Mouse (Mus musculus): Measurements from ENCODE around the gene Kcns3.

- TF ChIP-seq POLR2A (IDR thresholded peaks at IDR 0.05; ENCODE audit: borderline replicate concordance, insufficient read depth, low read length) (no peak), CTCF (IDR thresholded peaks at IDR 0.05; ENCODE audit: borderline replicate concordance, insufficient read depth, low read depth, low read length) (no peak)
These were observed 47.2 kb upstream of the Kcns3 start for GRCm38 (mm10) chr12:11198026-11198425.
